Mouse (Mus musculus) embryonic facial prominence, embryonic 11.5 days (tissue): Measurements from ENCODE around the gene Kir3dl1. TPM values are rescaled to one million over a fixed set of nuclear protein-coding genes. Genes with fewer than 3 reads are reported as not detected.
"Not testable (repeated sequence)": the region's sequence is repeated elsewhere in the genome, so short reads cannot be mapped to it uniquely, and the experiment has no call there.

ENCODE experiments used
- ATAC-seq: fragments of 200-750 bp; cut with Nextera tagmentation; replicated peaks from 2 replicates; pipeline ENCODE4 v1.8.0; 2017; ENCODE audit warnings: low read depth; ENCODE audit not compliant: insufficient number of reproducible peaks, low FRiP score, low TSS enrichment
- DNase-seq: peaks from one replicate; pipeline ENCODE4 v3.0.0-alpha.2; 2015; ENCODE audit warnings: low spot score
- H3K27ac ChIP-seq: fragments of 300-500 bp; sonication (generic); replicated peaks from 2 replicates; pipeline ENCODE4 v1.5.1; 2014; ENCODE audit warnings: mild to moderate bottlenecking, low read depth, low read length, control low read depth
- H3K27me3 ChIP-seq: fragments of 300-500 bp; sonication (generic); 2 replicates; pipeline ENCODE4 v1.6.1; 2014; ENCODE audit warnings: mild to moderate bottlenecking, low read length, moderate library complexity, mixed read lengths; ENCODE audit not compliant: control insufficient read depth, insufficient read depth
- H3K36me3 ChIP-seq: fragments of 300-500 bp; sonication (generic); replicated peaks from 2 replicates; pipeline ENCODE4 v1.6.1; 2014; ENCODE audit warnings: low read depth, mild to moderate bottlenecking, low read length, moderate library complexity, mixed read lengths; ENCODE audit not compliant: control insufficient read depth, insufficient read depth
- H3K4me1 ChIP-seq: fragments of 300-500 bp; sonication (generic); 2 replicates; pipeline ENCODE4 v1.6.1; 2014; ENCODE audit warnings: low read length, mixed read lengths; ENCODE audit not compliant: control insufficient read depth, insufficient read depth
- H3K4me2 ChIP-seq: fragments of 300-500 bp; sonication (generic); 2 replicates; pipeline ENCODE4 v1.6.1; 2014; ENCODE audit warnings: low read depth, mild to moderate bottlenecking, control low read depth, low read length, moderate library complexity
- H3K4me3 ChIP-seq: fragments of 300-500 bp; sonication (generic); 2 replicates; pipeline ENCODE4 v1.5.1; 2014; ENCODE audit warnings: low read depth, low read length, control low read depth
- H3K9ac ChIP-seq: fragments of 300-500 bp; sonication (generic); replicated peaks from 2 replicates; pipeline ENCODE4 v1.6.1; 2014; ENCODE audit warnings: mild to moderate bottlenecking, control low read depth, low read length
- H3K9me3 ChIP-seq: fragments of 300-500 bp; sonication (generic); replicated peaks from 2 replicates; pipeline ENCODE4 v1.6.1; 2016; ENCODE audit warnings: mild to moderate bottlenecking, low read length, inconsistent platforms, mixed read lengths; ENCODE audit not compliant: control insufficient read depth
- WGBS: fragments of 180-500 bp; shearing (Covaris S2); extraction: QIAGEN DNeasy Blood & Tissue Kit; methylation state at CpG from one replicate; pipeline ENCODE4 v1.1.7; 2014; 5-methylcytosine and 5-hydroxymethylcytosine counted together
- polyA plus RNA-seq: library from polyadenylated mRNA; unstranded; fragments of >200 nt; fragmentation: Nextera tagmentation; extraction: Ambion mirVana; gene quantifications from 2 replicates; pipeline ENCODE4 v1.2.1, GENCODE M21; 2014

Gene Kir3dl1
- polyA plus RNA-seq, result not detected in 2 replicates

DNA sequence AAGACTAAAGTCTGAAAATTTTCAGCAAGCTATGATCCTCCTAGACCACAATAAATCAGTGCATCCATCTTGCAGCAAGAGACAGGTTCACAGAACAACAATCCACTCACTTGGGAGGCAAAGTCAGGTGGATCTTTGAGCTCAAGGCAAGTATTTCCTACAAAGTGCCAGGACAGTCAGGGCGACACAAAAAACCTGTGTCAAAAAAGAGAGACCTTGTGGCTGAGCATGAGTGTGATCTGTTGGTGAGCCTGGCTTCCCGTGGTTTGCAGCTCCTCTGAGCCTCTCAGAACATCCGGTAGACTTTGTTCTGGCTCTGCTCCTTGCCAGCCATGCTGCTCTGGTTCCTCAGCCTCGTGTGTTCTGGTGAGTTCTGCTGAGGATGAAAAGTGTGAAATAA is at the start of gene Kir3dl1:
Gene Kir3dl1 (plus strand): TSS at position 301 of the 400 bp plus-strand sequence.
- H3K4me3 ChIP-seq, H3K9ac ChIP-seq, H3K36me3 ChIP-seq, ATAC-seq, DNase-seq, H3K27ac ChIP-seq, H3K4me2 ChIP-seq, H3K27me3 ChIP-seq, H3K4me1 ChIP-seq, H3K9me3 ChIP-seq: not testable (repeated sequence)
- 65% methylated on average over 3 of the region's 4 CpGs for WGBS

DNA sequence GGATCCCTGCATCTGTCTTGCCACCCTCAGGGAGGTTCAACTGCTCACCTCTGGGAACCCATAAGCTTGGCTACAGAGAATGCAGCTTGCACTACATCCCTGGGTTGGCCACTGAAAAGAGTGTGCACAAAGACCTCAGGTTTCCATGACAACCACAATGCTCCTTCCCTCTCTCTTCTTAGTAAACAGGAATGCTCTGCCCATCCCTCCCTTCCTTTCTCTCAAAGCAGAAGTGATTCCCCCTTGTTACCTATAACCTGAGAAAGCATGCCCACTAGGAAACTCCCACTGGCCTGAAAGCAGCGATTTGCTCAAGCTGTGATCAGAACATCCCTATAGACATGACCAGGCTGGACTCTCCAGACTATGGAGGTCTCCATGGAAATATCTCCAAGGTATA is 26.2 kb downstream of the Kir3dl1 start, which contains the start of gene Kir3dl2:
Gene Kir3dl2 (minus strand): TSS at position 101 of the 400 bp plus-strand sequence.
- not testable (repeated sequence) for H3K27me3 ChIP-seq, H3K4me2 ChIP-seq, H3K27ac ChIP-seq, H3K9ac ChIP-seq, H3K9me3 ChIP-seq, DNase-seq, H3K4me1 ChIP-seq, H3K36me3 ChIP-seq, ATAC-seq, H3K4me3 ChIP-seq
- WGBS, result 65% methylated on average over 1 of the region's 1 CpGs

DNA sequence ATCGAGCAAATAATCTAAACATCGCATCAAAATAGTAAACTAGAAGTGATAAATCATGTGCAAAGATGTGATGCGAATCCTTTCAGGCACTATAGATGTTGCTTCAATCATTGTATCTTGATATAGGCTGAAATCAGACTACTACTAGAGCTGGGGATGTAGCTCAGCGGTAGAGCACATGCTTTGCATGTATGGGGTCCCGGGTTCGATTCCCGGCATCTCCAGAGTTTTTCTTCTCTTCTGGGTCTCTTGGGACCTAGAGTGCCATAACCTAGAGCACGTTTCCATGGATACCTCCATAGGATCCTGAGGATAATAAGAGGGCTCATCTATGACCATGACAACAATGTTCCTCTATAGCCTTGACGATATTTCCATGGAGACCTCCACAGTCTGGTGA is 51.3 kb downstream of the Kir3dl1 start:
- 86% methylated on average over 9 of the region's 9 CpGs for WGBS
- H3K9ac ChIP-seq, H3K4me1 ChIP-seq, H3K27ac ChIP-seq, H3K4me2 ChIP-seq, H3K27me3 ChIP-seq, H3K4me3 ChIP-seq, ATAC-seq, DNase-seq, H3K9me3 ChIP-seq, H3K36me3 ChIP-seq: not testable (repeated sequence)

Other genes with a start within 250 kb of the Kir3dl1 start
- gene Bex3, start 247.7 kb upstream of the Kir3dl1 start, polyA plus RNA-seq, result 720 and 723 TPM in 2 replicates
- not detected in 2 replicates for gene Kir3dl2, start 26.1 kb downstream of the Kir3dl1 start, polyA plus RNA-seq
- 6.7 and 8.2 TPM in 2 replicates for gene Tceal3, start 72.8 kb downstream of the Kir3dl1 start, polyA plus RNA-seq
- 9.5 and 11.5 TPM in 2 replicates for gene Tceal1, start 190.0 kb downstream of the Kir3dl1 start, polyA plus RNA-seq
- gene Morf4l2, start 225.7 kb downstream of the Kir3dl1 start, polyA plus RNA-seq, result 688 and 708 TPM in 2 replicates